Mouse (Mus musculus): ENCODE data around the gene Lemd1.
A peak's percentile ranks its signal among the peaks of the same experiment; 100 is the strongest.

The Lemd1 gene

GRCm38 (mm10) chr1:132164780-132165518 lies 26.3 kb upstream of the Lemd1 start:
- DNase-seq (ENCODE audit: low read depth, low spot score): no peak

DNA sequence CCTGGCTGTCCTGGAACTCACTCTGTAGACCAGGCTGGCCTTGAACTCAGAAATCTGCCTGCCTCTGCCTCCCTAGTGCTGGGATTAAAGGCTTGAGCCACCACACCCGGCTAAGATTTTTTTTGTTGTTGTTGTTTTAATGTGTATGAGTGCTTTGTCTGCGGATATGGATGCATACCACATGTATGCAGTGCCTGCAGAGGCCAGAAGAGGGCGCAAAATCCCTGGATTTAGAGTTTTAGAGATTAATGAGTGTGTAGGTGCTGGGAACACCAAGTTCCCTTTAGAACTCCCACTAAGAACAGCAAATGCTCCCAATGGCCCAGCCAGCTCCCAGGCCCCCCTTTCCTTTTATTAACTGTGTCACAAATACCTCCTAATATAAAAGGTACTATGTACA lies 25.4 kb upstream of the Lemd1 start:
- peak; percentile 25 for DNase-seq (ENCODE audit: low read depth, low spot score)

DNA sequence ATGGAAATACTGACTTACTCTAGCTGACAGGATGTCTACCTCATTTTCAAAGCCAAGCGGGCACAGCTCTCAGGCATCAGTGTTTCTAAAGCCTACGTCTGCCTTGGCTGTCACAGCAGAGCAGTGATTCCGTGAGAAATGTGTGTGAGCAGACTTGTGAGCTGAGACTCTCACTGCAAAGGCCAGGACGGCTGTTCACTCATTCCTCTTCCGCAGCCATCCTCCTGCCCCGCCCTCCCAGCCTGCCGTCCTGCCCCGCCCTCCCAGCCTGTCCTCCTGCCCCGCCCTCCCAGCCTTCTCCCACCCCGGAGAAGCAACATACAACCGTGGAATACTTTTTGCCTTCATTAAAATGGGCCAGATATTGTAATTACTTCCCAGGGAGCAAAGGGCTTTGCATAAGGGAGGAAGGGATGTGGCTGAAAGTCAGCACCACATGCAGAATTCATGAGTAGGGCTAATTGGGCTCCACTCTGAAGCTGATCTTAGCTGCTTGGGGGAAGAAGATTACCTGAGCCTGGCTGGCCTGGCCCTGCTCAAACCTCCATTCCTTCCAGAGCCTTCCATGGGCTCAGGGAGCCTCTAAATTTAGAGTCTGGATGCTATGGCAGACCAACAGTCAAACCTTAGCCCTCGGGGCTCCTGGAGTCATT lies 23.0 kb upstream of the Lemd1 start:
- no peak for DNase-seq (ENCODE audit: low read depth, low spot score)

DNA sequence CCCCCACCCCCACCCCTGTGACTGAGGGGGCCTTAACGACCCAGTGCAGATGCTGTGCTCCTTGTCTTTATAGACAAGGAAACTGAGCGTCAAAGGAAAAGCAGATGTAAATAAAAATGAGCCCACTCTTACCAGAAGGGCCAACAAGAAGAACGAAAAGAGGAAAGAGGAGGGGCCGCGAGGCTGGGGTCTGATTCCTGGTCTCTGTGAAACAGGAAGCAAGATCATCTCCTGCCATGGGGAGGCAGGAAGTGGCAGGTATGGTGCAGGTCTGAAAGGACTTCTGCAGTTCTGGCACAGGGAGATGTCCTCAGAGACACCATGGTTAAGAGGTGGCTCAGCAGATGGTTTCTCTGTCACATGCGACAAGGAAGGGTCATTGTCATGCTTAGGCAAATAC lies 20.5 kb upstream of the Lemd1 start:
- no peak for DNase-seq (ENCODE audit: low read depth, low spot score)

GRCm38 (mm10) chr1:132171619-132172018 lies 19.6 kb upstream of the Lemd1 start:
- DNase-seq (ENCODE audit: low read depth, low spot score): no peak

- DNase-seq (ENCODE audit: low read depth, low spot score): no peak
Measured at GRCm38 (mm10) chr1:132186303-132186702, 4.9 kb upstream of the Lemd1 start.

DNA sequence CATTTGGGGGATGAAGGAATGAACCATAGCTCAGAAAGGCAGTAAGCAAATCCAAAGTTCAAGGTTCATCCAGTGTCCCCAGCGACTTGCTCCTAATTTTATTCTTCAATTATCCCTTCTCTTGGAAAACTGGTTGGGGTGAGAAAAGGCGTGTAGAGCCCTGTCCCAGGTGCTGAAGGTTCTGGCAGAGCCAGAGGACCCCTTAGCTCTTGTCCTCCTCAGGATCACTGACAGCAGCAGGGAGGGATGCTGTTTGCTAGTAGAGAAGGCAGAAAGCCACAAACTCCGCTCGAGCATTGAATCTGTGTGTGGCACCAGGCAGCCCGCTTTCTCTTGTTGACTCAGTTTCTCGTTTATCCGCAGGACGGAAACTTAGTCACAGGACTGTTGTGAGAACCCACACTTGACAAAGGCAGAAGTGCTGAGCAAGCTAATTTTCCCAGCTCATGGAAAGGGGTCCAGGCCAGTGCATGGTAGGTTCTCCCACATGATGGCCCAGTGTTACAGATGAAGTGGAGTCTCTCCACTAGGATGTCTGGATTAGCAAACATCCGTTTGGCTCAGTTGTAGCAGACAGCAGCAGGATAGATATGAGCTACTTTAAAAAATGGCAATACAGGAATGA lies 2.7 kb upstream of the Lemd1 start:
- no peak for DNase-seq (ENCODE audit: low read depth, low spot score)

- no peak for DNase-seq (ENCODE audit: low read depth, low spot score)
Measured at GRCm38 (mm10) chr1:132189231-132189630, 2.0 kb upstream of the Lemd1 start.

GRCm38 (mm10) chr1:132190040-132190513 lies 1.2 kb upstream of the Lemd1 start:
- no peak for DNase-seq (ENCODE audit: low read depth, low spot score)

DNA sequence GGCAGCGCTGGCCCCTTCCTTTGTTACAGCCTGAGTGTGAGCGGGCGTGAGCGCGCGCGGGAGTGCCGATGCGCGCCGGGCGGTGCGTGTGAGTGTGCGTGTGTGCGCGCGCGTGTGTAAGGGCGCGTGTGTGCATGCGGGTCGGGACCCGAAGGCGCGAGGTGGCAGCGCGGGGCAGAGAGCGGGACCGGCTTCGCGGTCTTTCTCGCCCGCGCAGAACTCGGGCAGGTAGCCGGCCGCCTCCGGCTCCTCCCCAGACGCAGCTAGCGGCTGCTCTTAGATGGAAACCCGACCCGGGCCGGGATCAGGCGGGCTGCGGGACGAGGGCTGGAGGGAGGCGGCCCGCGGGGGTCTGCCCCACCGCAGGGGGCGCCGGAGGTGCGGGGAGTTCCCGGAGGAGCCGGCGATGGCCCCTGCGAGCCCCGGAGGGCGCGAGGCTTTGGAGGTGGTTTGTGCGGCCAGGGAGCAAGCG lies 574 bp upstream of the Lemd1 start:
- no peak for DNase-seq (ENCODE audit: low read depth, low spot score)

DNA sequence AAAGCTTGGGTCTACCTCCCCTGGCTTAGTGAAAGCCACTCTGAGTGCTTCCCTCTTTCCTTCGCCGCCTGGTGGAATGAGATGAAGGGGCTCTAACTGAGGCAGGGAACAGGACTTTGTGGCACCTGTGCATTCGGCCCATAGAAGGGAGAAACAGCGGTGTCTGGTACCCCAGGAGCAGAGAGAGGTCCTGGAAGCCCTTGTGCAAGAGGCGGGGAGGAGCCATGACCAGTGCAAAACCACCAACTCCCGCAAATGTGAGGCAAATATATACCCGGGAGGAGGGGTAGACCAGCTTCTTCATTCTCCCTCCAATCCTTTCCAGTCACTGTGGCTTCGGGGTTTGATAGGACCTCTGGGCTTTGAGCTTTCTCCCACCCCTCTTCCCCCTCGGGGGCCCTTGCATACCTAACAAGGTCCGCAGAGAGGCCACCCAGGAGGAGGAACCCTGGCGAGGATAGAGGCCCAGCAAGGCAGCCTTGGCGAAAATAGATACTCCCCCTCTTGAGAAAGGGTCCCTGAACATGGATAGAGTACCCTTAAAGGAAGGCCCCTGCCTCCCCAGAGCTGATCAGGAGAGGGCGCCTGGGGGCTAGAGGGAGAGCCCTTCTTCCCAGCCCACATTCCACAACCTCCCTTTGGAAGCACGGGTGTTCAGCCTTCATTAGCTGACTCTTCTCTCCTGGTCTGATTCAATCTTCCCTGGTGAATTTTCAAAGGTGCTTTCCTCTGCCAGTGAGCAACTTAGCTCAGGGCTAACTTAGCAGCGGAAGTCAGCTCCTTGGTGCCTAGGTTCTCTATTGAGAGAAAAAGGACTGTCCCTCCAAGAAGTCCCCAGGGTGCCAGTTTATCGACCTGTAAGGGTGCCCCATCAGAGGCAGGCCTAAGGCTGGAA lies 802 bp downstream of the Lemd1 start:
- DNase-seq (ENCODE audit: low read depth, low spot score): no peak

DNA sequence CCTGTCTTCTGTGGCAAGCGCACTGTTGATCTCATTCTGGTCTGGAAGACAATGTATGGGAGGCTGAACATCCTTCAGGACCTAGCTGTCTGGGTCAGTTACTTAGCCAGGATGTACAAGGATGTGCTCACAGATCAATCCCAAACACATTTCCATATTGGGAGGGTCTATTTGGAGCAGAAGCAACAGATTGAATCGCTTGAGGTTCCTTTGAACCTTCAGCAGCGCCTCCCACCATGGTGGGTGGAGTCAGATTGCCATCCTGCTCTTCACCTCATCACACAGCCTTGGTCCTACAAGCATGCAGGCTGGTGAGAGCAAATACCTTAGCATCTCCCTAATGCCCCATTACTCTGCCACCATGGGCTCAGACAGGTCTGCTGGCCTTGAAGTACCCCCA lies 2.6 kb downstream of the Lemd1 start:
- no peak for DNase-seq (ENCODE audit: low read depth, low spot score)

GRCm38 (mm10) chr1:132194624-132195023 lies 3.4 kb downstream of the Lemd1 start:
- no peak for DNase-seq (ENCODE audit: low read depth, low spot score)

DNA sequence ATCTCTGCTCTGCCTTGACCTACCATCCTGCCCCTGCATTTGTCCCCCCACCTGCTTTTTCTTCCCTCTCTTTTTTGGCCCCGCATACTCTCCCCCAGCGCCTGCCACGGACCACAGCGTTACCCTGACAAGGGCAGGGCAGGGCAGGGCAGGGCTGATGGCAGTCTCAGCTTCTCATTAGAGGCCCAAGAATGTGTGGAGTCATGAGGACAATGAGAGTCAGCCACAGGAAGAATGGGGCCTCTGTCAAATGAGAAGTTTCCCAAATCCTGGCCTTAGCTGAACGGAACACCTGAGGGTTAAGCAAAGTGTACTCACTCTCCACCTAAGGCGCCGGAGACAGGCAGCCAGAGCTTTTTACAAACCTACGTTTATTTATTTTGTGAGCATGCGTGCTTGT lies 3.9 kb downstream of the Lemd1 start:
- DNase-seq (ENCODE audit: low read depth, low spot score): no peak

- no peak for DNase-seq (ENCODE audit: low read depth, low spot score)
Measured at GRCm38 (mm10) chr1:132195681-132196080, 4.5 kb downstream of the Lemd1 start.

DNA sequence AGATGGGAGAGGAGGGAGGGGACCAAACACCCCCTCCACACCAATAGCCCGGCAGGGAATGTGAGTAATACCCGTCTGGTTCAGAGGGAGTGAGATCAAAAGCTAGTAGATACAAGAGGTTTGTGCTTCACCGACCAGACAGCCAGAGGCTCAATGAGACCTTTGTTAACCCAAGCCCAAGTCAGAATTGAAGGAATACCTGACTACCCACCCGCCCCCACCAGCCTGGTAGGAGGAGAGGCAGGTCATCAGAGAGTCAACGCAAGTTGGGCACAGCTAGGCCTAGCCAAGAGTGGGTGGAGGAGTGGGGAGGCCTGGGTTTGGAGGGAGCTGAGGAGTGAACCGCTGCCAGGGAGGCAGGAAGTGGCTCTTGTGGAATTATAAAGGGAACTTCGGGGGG lies 5.1 kb downstream of the Lemd1 start:
- no peak for DNase-seq (ENCODE audit: low read depth, low spot score)

GRCm38 (mm10) chr1:132197666-132198065 lies 6.4 kb downstream of the Lemd1 start:
- no peak for DNase-seq (ENCODE audit: low read depth, low spot score)

- no peak for DNase-seq (ENCODE audit: low read depth, low spot score)
Measured at GRCm38 (mm10) chr1:132198401-132199071, 7.3 kb downstream of the Lemd1 start.

- no peak for DNase-seq (ENCODE audit: low read depth, low spot score)
Measured at GRCm38 (mm10) chr1:132199244-132199643, 8.0 kb downstream of the Lemd1 start.

DNA sequence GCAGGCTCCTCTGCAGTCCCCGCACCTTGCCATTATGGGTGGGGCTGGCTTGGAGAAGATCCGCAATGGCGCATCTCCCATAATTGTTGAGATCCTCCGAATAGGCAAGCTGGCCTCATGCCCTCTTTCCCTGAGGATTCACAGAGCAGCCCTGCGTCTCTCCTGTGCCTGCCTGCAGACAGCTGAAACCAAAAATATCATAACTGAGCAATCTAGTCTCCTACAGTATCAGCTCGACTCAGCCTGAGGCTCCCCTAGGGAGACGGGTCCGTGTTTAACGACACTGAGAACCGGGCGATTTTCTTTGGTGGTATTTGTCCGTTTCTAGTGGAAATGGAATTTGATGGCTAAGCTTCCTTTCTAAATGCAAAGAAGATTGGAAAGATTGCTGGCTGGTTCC lies 8.7 kb downstream of the Lemd1 start:
- no peak for DNase-seq (ENCODE audit: low read depth, low spot score)

Measured in c-Kit-negative CD71-positive TER-119-positive erythroid progenitor cells, embryonic 14.5 days (primary cell).